Mouse (Mus musculus): ENCODE results near the gene Slc9a2. TPM values are rescaled to one million over a fixed set of nuclear protein-coding genes. Genes with fewer than 3 reads are reported as not detected.

Slc9a2 gene
- polyA plus RNA-seq, 1 experiment: 0.28 TPM

Other genes starting within 250 kb of the Slc9a2 start
- gene Il18r1, start 215.0 kb upstream of the Slc9a2 start, polyA plus RNA-seq (2012; ENCODE audit: insufficient read depth, insufficient read length, missing spikeins): not detected in 2 replicates
- gene Il18rap, start 165.2 kb upstream of the Slc9a2 start, polyA plus RNA-seq (2012; ENCODE audit: insufficient read depth, insufficient read length, missing spikeins): not detected in 2 replicates
- not detected in 2 replicates for gene Slc9a4, start 100.5 kb upstream of the Slc9a2 start, polyA plus RNA-seq (2012; ENCODE audit: insufficient read depth, insufficient read length, missing spikeins)
- gene Mfsd9, start 110.1 kb downstream of the Slc9a2 start, polyA plus RNA-seq (2012; ENCODE audit: insufficient read depth, insufficient read length, missing spikeins): 2.7 and 3.0 TPM in 2 replicates
- gene Tmem182, start 125.0 kb downstream of the Slc9a2 start, polyA plus RNA-seq (2012; ENCODE audit: insufficient read depth, insufficient read length, missing spikeins): 29.8 and 37.4 TPM in 2 replicates